Mouse (Mus musculus): Measurements from ENCODE around the gene Smc5.

DNA sequence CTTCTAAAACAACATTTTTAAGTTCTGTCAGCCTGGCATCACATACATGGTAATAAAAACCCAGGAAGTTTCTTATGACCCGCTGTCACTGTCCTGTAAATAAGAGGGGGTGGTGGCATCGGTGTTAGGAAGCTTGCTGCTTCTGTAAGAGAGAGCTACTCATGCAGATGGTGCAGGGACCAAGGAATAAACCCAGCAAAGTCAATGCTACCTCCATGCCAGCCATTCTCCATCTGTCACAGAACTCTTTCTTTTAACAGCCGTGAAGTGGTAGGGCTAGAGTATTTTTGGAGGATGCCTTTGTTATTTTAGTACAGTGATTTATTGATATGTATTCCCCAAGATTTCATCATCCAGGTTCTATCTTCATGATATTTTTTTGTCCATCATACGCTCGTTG lies 43.2 kb upstream of the Smc5 start:
- TF ChIP-seq CTCF (IDR thresholded peaks at IDR 0.05; ENCODE audit: extremely low read depth, insufficient read depth, low read length) = no peak
- no peak for TF ChIP-seq POLR2A (IDR thresholded peaks at IDR 0.05; ENCODE audit: extremely low read depth, insufficient read depth, low read length)

Data from cortical plate, adult 2 months (tissue).